Mouse (Mus musculus): ENCODE data around the gene Hipk1.
A peak's percentile ranks its signal among the peaks of the same experiment; 100 is the strongest.

The Hipk1 gene

GRCm38 (mm10) chr3:103735776-103736600, 55.4 kb downstream of the Hipk1 start:
- peaks cover 30% of the 10 kb centered on the region for H3K27me3 ChIP-seq (ENCODE audit: insufficient read depth, low read length)
- TF ChIP-seq CTCF (conservative IDR thresholded peaks at IDR 0.05; ENCODE audit: low read length) (no peak), NANOG (IDR thresholded peaks at IDR 0.05; ENCODE audit: borderline replicate concordance, low read length) (no peak), POU5F1 (IDR thresholded peaks at IDR 0.05; ENCODE audit: borderline replicate concordance, low read length) (no peak)

GRCm38 (mm10) chr3:103734696-103735519, 56.5 kb downstream of the Hipk1 start:
- H3K27me3 ChIP-seq (ENCODE audit: insufficient read depth, low read length) = peaks cover 30% of the 10 kb centered on the region
- TF ChIP-seq POU5F1 (IDR thresholded peaks at IDR 0.05; ENCODE audit: borderline replicate concordance, low read length) (no peak), CTCF (conservative IDR thresholded peaks at IDR 0.05; ENCODE audit: low read length) (no peak), NANOG (IDR thresholded peaks at IDR 0.05; ENCODE audit: borderline replicate concordance, low read length) (no peak)
- peak overlapping the region; percentile 45; the same call in 1 of the 2 replicates for H3K4me3 ChIP-seq (replicated peaks; ENCODE audit: low read length)
- peaks cover 59% of the 10 kb centered on the region for H3K4me1 ChIP-seq (replicated peaks; ENCODE audit: low read depth, low read length)
- H3K36me3 ChIP-seq (ENCODE audit: insufficient read depth, low read length) = no peaks in the 10 kb centered on the region
- H3K9me3 ChIP-seq (ENCODE audit: low read length) = no peaks in the 10 kb centered on the region

More at GRCm38 (mm10) chr3:103735776-103736600, 55.4 kb downstream of the Hipk1 start:
- H3K4me3 ChIP-seq (replicated peaks; ENCODE audit: low read length) = no peak overlapping the region
- H3K9me3 ChIP-seq (ENCODE audit: low read length) = no peaks in the 10 kb centered on the region
- H3K4me1 ChIP-seq (replicated peaks; ENCODE audit: low read depth, low read length) = peaks cover 64% of the 10 kb centered on the region
- H3K36me3 ChIP-seq (ENCODE audit: insufficient read depth, low read length) = no peaks in the 10 kb centered on the region

GRCm38 (mm10) chr3:103733799-103734695, 57.3 kb downstream of the Hipk1 start:
- H3K36me3 ChIP-seq (ENCODE audit: insufficient read depth, low read length) = no peaks in the 10 kb centered on the region
- no peak for TF ChIP-seq NANOG (IDR thresholded peaks at IDR 0.05; ENCODE audit: borderline replicate concordance, low read length)
- no peak for TF ChIP-seq POU5F1 (IDR thresholded peaks at IDR 0.05; ENCODE audit: borderline replicate concordance, low read length)
- no peak for TF ChIP-seq CTCF (conservative IDR thresholded peaks at IDR 0.05; ENCODE audit: low read length)
- H3K4me1 ChIP-seq (replicated peaks; ENCODE audit: low read depth, low read length) = peaks cover 59% of the 10 kb centered on the region
- H3K9me3 ChIP-seq (ENCODE audit: low read length) = no peaks in the 10 kb centered on the region
- H3K27me3 ChIP-seq (ENCODE audit: insufficient read depth, low read length) = peaks cover 30% of the 10 kb centered on the region
- H3K4me3 ChIP-seq (replicated peaks; ENCODE audit: low read length) = peak overlapping the region; percentile 45; the same call in 1 of the 2 replicates

DNA sequence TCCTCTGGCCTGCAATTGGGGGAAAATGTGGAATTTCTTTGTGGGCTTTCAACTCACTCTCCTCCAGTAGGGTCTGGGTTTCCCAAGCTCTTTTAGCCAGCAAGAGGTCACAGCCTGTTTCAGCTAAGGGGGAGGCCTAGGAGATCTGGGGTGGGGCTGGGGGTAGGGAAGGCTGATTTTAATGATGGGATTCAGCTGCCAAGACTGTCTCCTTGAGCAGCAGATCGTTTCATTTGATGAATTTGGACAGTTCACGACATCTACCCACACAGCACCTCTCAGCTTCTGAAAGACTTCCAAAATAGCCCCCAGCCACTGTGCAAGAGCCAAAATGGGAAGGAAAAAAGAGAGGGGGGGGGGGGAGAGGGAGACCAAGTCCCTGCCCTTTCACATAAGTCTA, 58.2 kb downstream of the Hipk1 start:
- Histone ChIP-seq H3K4me3 (replicated peaks; ENCODE audit: low read length) (no peak overlapping the region), H3K36me3 (ENCODE audit: insufficient read depth, low read length) (no peaks in the 10 kb centered on the region), H3K27me3 (ENCODE audit: insufficient read depth, low read length) (peaks cover 30% of the 10 kb centered on the region), H3K4me1 (replicated peaks; ENCODE audit: low read depth, low read length) (peaks cover 56% of the 10 kb centered on the region), H3K9me3 (ENCODE audit: low read length) (no peaks in the 10 kb centered on the region)
- TF ChIP-seq CTCF (conservative IDR thresholded peaks at IDR 0.05; ENCODE audit: low read length) (no peak), NANOG (IDR thresholded peaks at IDR 0.05; ENCODE audit: borderline replicate concordance, low read length) (no peak), POU5F1 (IDR thresholded peaks at IDR 0.05; ENCODE audit: borderline replicate concordance, low read length) (no peak)

DNA sequence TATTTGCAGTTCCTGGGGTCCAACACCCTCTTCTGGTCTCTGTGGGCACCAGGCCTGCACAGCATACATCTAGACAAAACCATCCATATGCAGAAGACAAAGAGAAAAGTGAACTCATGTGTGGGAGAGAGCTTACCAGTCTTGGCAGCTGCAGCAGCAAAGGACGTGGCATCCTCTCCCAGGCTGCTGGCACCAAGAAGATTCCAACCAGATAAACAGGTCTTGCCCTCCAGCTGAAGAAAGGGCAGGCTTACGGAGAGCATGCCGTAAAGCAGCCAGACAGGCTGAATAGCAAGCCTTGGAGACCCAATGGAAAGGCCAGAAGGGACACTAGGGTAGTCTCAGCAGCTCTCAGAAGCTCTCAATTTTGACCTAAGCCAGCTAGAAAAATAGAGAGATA, 59.2 kb downstream of the Hipk1 start:
- Histone ChIP-seq H3K27me3 (ENCODE audit: insufficient read depth, low read length) (peaks cover 30% of the 10 kb centered on the region), H3K4me1 (replicated peaks; ENCODE audit: low read depth, low read length) (peaks cover 46% of the 10 kb centered on the region), H3K4me3 (replicated peaks; ENCODE audit: low read length) (no peak overlapping the region), H3K9me3 (ENCODE audit: low read length) (no peaks in the 10 kb centered on the region), H3K36me3 (ENCODE audit: insufficient read depth, low read length) (no peaks in the 10 kb centered on the region)
- TF ChIP-seq NANOG (IDR thresholded peaks at IDR 0.05; ENCODE audit: borderline replicate concordance, low read length) (no peak), POU5F1 (IDR thresholded peaks at IDR 0.05; ENCODE audit: borderline replicate concordance, low read length) (no peak), CTCF (conservative IDR thresholded peaks at IDR 0.05; ENCODE audit: low read length) (no peak)

DNA sequence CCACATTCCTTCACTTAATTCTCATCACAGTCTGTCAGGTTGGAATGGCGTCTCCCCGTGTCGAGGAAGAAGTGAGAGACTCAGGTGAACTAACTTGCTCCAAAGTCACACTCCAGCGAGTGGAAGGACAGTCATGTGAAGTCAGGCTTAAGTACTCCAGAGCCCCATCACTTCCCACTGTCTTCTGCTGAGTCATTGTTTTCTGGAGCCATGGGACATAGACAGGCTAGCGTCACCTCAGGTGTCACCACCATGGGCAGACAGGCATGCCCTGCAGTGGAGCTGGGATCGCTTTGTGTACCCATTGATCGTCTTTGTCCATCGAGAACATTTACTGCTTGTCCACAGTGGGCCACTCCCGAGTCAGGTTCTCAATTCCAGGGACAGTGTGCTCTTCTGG, 61.5 kb downstream of the Hipk1 start:
- no peak for TF ChIP-seq CTCF (conservative IDR thresholded peaks at IDR 0.05; ENCODE audit: low read length)
- no peak for TF ChIP-seq NANOG (IDR thresholded peaks at IDR 0.05; ENCODE audit: borderline replicate concordance, low read length)
- TF ChIP-seq POU5F1 (IDR thresholded peaks at IDR 0.05; ENCODE audit: borderline replicate concordance, low read length) = no peak
- Histone ChIP-seq H3K27me3 (ENCODE audit: insufficient read depth, low read length) (peaks cover 23% of the 10 kb centered on the region), H3K4me3 (replicated peaks; ENCODE audit: low read length) (no peak overlapping the region), H3K9me3 (ENCODE audit: low read length) (no peaks in the 10 kb centered on the region), H3K36me3 (ENCODE audit: insufficient read depth, low read length) (no peaks in the 10 kb centered on the region), H3K4me1 (replicated peaks; ENCODE audit: low read depth, low read length) (peaks cover 23% of the 10 kb centered on the region)

- Histone ChIP-seq H3K27me3 (ENCODE audit: insufficient read depth, low read length) (peaks cover 6% of the 10 kb centered on the region), H3K9me3 (ENCODE audit: low read length) (no peaks in the 10 kb centered on the region), H3K36me3 (ENCODE audit: insufficient read depth, low read length) (no peaks in the 10 kb centered on the region), H3K4me3 (replicated peaks; ENCODE audit: low read length) (no peak overlapping the region), H3K4me1 (replicated peaks; ENCODE audit: low read depth, low read length) (peaks cover 3% of the 10 kb centered on the region)
- TF ChIP-seq NANOG (IDR thresholded peaks at IDR 0.05; ENCODE audit: borderline replicate concordance, low read length) = no peak
- TF ChIP-seq CTCF (conservative IDR thresholded peaks at IDR 0.05; ENCODE audit: low read length) = no peak
- TF ChIP-seq POU5F1 (IDR thresholded peaks at IDR 0.05; ENCODE audit: borderline replicate concordance, low read length) = no peak
Measured at GRCm38 (mm10) chr3:103727813-103728326, 63.5 kb downstream of the Hipk1 start.
